Mouse (Mus musculus): ENCODE results near the gene Ncstn. TPM values are rescaled to one million over a fixed set of nuclear protein-coding genes. Genes with fewer than 3 reads are reported as not detected.
A peak's percentile ranks its signal among the peaks of the same experiment; 100 is the strongest.

Ncstn gene
- polyA plus RNA-seq, 1 experiment from 2014 or later, result 117 TPM

DNA sequence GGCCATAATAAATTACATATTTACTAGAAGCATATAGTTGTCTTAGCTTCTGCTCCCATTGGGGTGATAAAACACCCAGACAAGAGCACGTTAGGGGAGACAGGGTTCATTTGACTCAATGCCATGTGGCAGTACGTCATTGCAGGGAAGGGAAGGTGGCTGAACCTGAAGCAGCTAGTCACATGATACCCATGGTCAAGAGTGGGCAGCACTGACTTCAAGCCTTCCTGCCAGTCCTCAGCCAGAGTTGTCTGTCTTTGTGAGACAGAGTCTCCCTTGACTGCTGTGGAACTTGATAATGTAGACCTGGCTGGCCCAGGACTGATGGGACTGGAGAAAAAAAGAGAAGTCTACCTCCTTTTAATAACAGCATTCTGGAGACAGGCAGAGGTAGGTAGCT lies 40.1 kb upstream of the Ncstn start:
- H3K4me2 ChIP-seq (ENCODE audit: low read length), result no peak overlapping the region
- ATAC-seq (ENCODE audit: low FRiP score, low TSS enrichment) (no peak), DNase-seq (no peak)
- no peak overlapping the region for H3K4me3 ChIP-seq (replicated peaks; ENCODE audit: low read depth, low read length)
- no peak overlapping the region for H3K9ac ChIP-seq (replicated peaks; ENCODE audit: low read length)
- no peaks in the 10 kb centered on the region for H3K27me3 ChIP-seq (ENCODE audit: control insufficient read depth, insufficient read depth, low read length)
- H3K36me3 ChIP-seq (ENCODE audit: control insufficient read depth, insufficient read depth, low read length), result peaks cover 63% of the 10 kb centered on the region
- WGBS, result 88% methylated on average over 2 of the region's 2 CpGs
- H3K4me1 ChIP-seq (ENCODE audit: control insufficient read depth, insufficient read depth, low read length), result peaks cover 11% of the 10 kb centered on the region
- H3K9me3 ChIP-seq (ENCODE audit: control insufficient read depth, low read length), result no peaks in the 10 kb centered on the region
- H3K27ac ChIP-seq (replicated peaks; ENCODE audit: low read depth, low read length), result no peak overlapping the region

DNA sequence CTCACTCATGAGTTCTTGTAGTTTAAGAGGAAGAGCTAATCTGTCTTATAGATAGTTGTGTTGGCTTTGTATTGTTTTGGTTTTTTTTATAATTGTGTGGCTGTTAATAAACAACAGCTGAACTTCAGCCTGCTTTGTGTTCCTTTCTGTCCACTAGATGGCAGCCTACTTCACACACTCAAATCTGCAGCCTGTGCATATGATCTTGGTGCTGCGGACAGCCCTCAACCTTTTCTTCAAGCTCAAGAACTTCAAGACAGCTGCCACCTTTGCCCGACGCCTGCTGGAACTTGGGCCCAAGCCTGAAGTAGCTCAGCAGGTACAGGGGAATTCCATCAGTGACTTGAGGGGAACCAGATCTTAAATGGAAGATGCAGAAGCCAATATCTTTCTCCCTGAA lies 37.1 kb upstream of the Ncstn start:
- 43% methylated on average over 3 of the region's 3 CpGs for WGBS
- no peak overlapping the region for H3K9ac ChIP-seq (replicated peaks; ENCODE audit: low read length)
- H3K9me3 ChIP-seq (ENCODE audit: control insufficient read depth, low read length), result no peaks in the 10 kb centered on the region
- DNase-seq (peak; percentile 84), ATAC-seq (ENCODE audit: low FRiP score, low TSS enrichment) (no peak)
- no peak overlapping the region for H3K4me2 ChIP-seq (ENCODE audit: low read length)
- H3K4me1 ChIP-seq (ENCODE audit: control insufficient read depth, insufficient read depth, low read length), result no peaks in the 10 kb centered on the region
- H3K4me3 ChIP-seq (replicated peaks; ENCODE audit: low read depth, low read length), result no peak overlapping the region
- H3K27ac ChIP-seq (replicated peaks; ENCODE audit: low read depth, low read length), result no peak overlapping the region
- H3K27me3 ChIP-seq (ENCODE audit: control insufficient read depth, insufficient read depth, low read length), result no peaks in the 10 kb centered on the region
- H3K36me3 ChIP-seq (ENCODE audit: control insufficient read depth, insufficient read depth, low read length), result peaks cover 92% of the 10 kb centered on the region

DNA sequence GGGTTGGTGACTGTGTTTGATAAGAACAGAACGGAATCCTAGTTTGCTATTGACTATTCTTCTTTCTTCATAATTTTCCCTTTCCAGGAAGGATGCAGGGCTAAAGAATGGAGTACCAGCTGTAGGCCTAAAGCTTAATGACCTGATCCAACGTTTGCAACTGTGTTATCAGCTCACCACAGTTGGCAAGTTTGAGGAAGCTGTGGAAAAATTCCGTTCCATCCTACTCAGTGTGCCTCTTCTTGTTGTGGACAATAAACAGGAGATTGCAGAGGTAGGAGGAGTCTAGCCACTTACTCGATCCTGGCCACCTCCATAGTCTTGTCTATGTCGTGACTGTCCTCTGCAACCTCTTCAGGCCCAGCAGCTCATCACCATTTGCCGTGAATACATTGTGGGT lies 36.5 kb upstream of the Ncstn start:
- no peaks in the 10 kb centered on the region for H3K9me3 ChIP-seq (ENCODE audit: control insufficient read depth, low read length)
- no peak for ATAC-seq (ENCODE audit: low FRiP score, low TSS enrichment)
- H3K4me2 ChIP-seq (ENCODE audit: low read length), result no peak overlapping the region
- no peak overlapping the region for H3K4me3 ChIP-seq (replicated peaks; ENCODE audit: low read depth, low read length)
- no peak overlapping the region for H3K27ac ChIP-seq (replicated peaks; ENCODE audit: low read depth, low read length)
- peaks cover 99% of the 10 kb centered on the region for H3K36me3 ChIP-seq (ENCODE audit: control insufficient read depth, insufficient read depth, low read length)
- no peaks in the 10 kb centered on the region for H3K4me1 ChIP-seq (ENCODE audit: control insufficient read depth, insufficient read depth, low read length)
- 88% methylated on average over 6 of the region's 6 CpGs for WGBS
- H3K9ac ChIP-seq (replicated peaks; ENCODE audit: low read length), result no peak overlapping the region
- DNase-seq, result no peak
- H3K27me3 ChIP-seq (ENCODE audit: control insufficient read depth, insufficient read depth, low read length), result no peaks in the 10 kb centered on the region

DNA sequence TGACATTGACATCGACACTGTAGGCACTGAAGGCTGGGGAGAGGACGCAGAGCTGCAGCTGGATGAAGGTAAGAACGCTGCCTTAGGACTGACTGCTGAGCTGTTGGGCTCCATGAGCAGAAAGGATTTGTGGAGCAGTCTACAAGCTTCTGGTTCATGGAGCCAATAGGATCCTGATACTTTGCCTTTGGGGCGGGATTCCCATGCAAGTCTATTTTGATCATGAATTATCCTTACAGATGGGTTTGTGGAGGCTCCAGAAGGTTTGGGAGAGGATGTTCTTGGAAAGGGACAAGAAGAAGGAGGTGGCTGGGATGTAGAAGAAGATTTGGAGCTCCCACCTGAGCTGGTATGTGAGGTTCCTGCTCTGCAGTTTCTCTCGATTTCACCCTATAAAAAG lies 34.4 kb upstream of the Ncstn start:
- Histone ChIP-seq H3K4me2 (ENCODE audit: low read length) (no peak overlapping the region), H3K4me3 (replicated peaks; ENCODE audit: low read depth, low read length) (no peak overlapping the region), H3K27ac (replicated peaks; ENCODE audit: low read depth, low read length) (no peak overlapping the region), H3K9me3 (ENCODE audit: control insufficient read depth, low read length) (no peaks in the 10 kb centered on the region), H3K36me3 (ENCODE audit: control insufficient read depth, insufficient read depth, low read length) (peaks cover 100% of the 10 kb centered on the region), H3K27me3 (ENCODE audit: control insufficient read depth, insufficient read depth, low read length) (no peaks in the 10 kb centered on the region), H3K9ac (replicated peaks; ENCODE audit: low read length) (no peak overlapping the region), H3K4me1 (ENCODE audit: control insufficient read depth, insufficient read depth, low read length) (no peaks in the 10 kb centered on the region)
- 94% methylated on average over 5 of the region's 5 CpGs for WGBS
- ATAC-seq (ENCODE audit: low FRiP score, low TSS enrichment), result no peak
- no peak for DNase-seq

DNA sequence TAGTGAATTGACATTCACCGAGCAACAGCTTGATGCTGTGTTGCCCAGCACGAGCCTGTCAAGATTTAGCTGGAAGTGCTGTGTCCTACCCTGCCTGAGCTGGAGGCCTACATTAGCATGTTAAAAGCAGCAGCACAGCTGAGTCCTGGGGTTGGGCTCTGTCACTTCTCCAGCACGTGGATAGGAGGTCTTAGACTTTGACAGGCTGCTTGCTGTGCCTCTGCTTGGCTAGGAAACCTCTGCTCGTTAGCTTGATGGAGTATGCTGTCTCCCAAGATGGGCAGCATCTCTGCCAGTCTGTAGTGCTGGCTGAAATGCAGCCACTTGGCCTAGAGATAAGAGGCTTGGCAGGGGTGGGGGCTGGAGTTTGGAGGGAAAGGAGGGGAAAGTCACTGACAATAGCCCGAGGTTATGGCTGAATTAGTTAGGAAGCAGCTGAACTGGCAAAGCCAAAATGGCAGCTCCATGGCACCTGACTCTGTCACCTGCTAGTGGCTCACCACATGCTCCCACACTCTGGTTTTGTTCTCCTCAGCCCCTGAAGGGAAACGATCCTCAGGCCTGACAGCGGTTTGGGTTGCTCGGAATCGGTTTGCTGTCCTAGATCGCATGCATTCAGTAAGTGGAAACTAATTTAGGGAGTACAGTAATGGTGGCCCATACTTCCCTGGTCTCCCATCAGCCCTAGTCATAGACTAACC lies 25.3 kb upstream of the Ncstn start:
- Histone ChIP-seq H3K4me1 (ENCODE audit: control insufficient read depth, insufficient read depth, low read length) (no peaks in the 10 kb centered on the region), H3K9ac (replicated peaks; ENCODE audit: low read length) (no peak overlapping the region), H3K4me2 (ENCODE audit: low read length) (no peak overlapping the region), H3K4me3 (replicated peaks; ENCODE audit: low read depth, low read length) (no peak overlapping the region), H3K36me3 (ENCODE audit: control insufficient read depth, insufficient read depth, low read length) (peaks cover 96% of the 10 kb centered on the region), H3K9me3 (ENCODE audit: control insufficient read depth, low read length) (no peaks in the 10 kb centered on the region), H3K27me3 (ENCODE audit: control insufficient read depth, insufficient read depth, low read length) (no peaks in the 10 kb centered on the region), H3K27ac (replicated peaks; ENCODE audit: low read depth, low read length) (no peak overlapping the region)
- DNase-seq (peak; percentile 11), ATAC-seq (ENCODE audit: low FRiP score, low TSS enrichment) (no peak)
- 61% methylated on average over 10 of the region's 10 CpGs for WGBS

DNA sequence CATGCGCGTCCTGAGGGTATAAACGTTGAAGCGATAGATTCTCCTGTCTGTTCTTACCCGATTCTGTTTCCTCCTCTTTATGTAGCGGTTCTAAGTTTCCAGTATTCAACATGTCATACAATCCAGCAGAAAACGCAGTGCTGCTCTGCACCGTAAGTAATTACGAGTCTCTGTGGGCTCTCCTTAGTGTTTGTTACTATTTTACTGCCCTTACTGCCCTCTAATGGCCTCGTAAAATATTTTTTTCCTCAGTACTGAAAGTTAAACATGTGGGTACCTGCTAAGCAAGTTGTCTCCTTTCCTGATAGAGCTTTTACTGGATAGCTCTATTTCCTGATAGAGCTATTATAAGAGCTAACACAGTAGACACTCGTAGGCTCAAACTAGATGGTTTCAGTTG lies 22.5 kb upstream of the Ncstn start:
- DNase-seq, result peak; percentile 59
- H3K4me3 ChIP-seq (replicated peaks; ENCODE audit: low read depth, low read length), result no peak overlapping the region
- H3K4me2 ChIP-seq (ENCODE audit: low read length), result no peak overlapping the region
- 79% methylated on average over 11 of the region's 11 CpGs for WGBS
- no peak overlapping the region for H3K27ac ChIP-seq (replicated peaks; ENCODE audit: low read depth, low read length)
- peaks cover 94% of the 10 kb centered on the region for H3K36me3 ChIP-seq (ENCODE audit: control insufficient read depth, insufficient read depth, low read length)
- no peak overlapping the region for H3K9ac ChIP-seq (replicated peaks; ENCODE audit: low read length)
- no peaks in the 10 kb centered on the region for H3K27me3 ChIP-seq (ENCODE audit: control insufficient read depth, insufficient read depth, low read length)
- no peak for ATAC-seq (ENCODE audit: low FRiP score, low TSS enrichment)
- H3K9me3 ChIP-seq (ENCODE audit: control insufficient read depth, low read length), result no peaks in the 10 kb centered on the region
- no peaks in the 10 kb centered on the region for H3K4me1 ChIP-seq (ENCODE audit: control insufficient read depth, insufficient read depth, low read length)

DNA sequence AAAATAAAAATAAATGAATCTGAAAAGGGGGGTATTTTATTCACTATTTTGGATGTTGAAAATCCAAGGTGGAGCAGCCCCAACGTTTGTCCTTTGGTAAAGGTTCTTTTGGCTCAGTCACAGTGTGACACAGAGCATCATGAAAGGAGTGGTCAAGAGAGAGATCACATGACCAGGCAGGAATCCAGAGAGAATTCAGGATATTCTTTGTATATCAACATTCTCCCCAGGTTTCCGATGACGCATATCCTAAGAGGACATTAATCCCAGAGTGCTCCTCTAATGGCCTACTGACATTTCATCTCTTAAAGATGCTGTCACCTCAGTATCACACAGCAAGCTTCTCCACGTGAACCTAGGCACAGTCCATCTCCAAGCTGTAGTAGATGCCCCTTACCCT lies 21.0 kb upstream of the Ncstn start:
- Histone ChIP-seq H3K27me3 (ENCODE audit: control insufficient read depth, insufficient read depth, low read length) (no peaks in the 10 kb centered on the region), H3K27ac (replicated peaks; ENCODE audit: low read depth, low read length) (no peak overlapping the region), H3K9ac (replicated peaks; ENCODE audit: low read length) (no peak overlapping the region), H3K4me2 (ENCODE audit: low read length) (no peak overlapping the region), H3K36me3 (ENCODE audit: control insufficient read depth, insufficient read depth, low read length) (peaks cover 91% of the 10 kb centered on the region), H3K4me3 (replicated peaks; ENCODE audit: low read depth, low read length) (no peak overlapping the region), H3K9me3 (ENCODE audit: control insufficient read depth, low read length) (no peaks in the 10 kb centered on the region), H3K4me1 (ENCODE audit: control insufficient read depth, insufficient read depth, low read length) (no peaks in the 10 kb centered on the region)
- WGBS, result 90% methylated on average over 4 of the region's 4 CpGs
- no peak for ATAC-seq (ENCODE audit: low FRiP score, low TSS enrichment)
- DNase-seq, result no peak

DNA sequence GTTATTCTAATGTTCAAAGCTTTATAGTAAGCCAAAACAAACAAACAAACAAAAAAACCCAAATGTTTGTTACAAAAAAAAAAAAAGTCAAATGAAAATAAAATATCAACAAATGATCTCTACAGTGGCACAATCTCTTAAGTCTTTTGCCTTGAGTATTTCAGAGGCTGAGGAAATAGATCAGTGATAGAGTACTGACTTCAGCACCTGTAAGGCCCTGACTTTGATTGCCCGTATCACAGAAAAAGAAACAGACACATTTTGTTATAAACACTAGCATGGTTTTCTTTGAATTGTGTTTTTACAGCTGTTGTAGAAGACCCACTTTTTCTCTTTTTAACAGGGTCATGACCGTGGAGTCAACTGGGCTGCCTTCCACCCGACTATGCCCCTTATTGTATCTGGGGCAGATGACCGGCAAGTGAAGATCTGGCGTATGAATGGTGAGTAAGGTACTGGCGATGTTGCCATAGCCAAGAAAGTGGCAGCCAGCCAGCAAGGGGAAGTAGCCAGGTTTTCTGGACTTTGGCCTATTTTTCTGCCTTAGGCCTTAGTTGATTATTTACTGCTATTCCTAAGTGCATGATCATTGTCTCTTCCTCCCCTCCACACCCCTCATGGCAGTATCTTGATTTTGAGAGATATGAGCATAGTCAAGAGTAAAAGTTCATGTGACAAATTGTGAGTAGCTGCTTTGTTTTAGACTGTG lies 16.9 kb upstream of the Ncstn start:
- DNase-seq (no peak), ATAC-seq (ENCODE audit: low FRiP score, low TSS enrichment) (no peak)
- Histone ChIP-seq H3K4me1 (ENCODE audit: control insufficient read depth, insufficient read depth, low read length) (no peaks in the 10 kb centered on the region), H3K4me2 (ENCODE audit: low read length) (no peak overlapping the region), H3K36me3 (ENCODE audit: control insufficient read depth, insufficient read depth, low read length) (peaks cover 86% of the 10 kb centered on the region), H3K9ac (replicated peaks; ENCODE audit: low read length) (no peak overlapping the region), H3K27me3 (ENCODE audit: control insufficient read depth, insufficient read depth, low read length) (no peaks in the 10 kb centered on the region), H3K9me3 (ENCODE audit: control insufficient read depth, low read length) (no peaks in the 10 kb centered on the region), H3K4me3 (replicated peaks; ENCODE audit: low read depth, low read length) (no peak overlapping the region), H3K27ac (replicated peaks; ENCODE audit: low read depth, low read length) (no peak overlapping the region)
- 87% methylated on average over 6 of the region's 6 CpGs for WGBS

DNA sequence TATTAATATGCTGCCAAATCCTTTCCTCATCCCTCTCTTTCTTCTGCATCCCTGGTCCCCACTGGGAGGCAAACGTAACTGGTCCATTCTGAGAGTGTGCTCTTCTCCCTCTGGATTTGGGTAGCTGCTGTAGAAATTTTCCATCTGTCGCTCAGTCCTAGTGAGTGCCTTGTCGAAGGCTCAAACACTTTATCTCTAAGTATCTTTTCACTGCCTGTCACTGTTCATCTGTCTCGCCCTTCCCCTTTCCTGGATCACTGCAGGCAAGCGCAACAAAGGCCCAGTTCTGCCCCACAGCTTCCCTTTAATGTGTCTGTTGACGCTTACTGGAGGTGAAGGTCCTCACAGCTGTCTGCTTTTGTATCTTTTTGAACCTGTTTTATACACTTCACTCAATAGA lies 12.6 kb upstream of the Ncstn start:
- Histone ChIP-seq H3K27ac (replicated peaks; ENCODE audit: low read depth, low read length) (0 out of 2 replicates have a peak overlapping the region, but pooled peaks have one; percentile 13), H3K27me3 (ENCODE audit: control insufficient read depth, insufficient read depth, low read length) (no peaks in the 10 kb centered on the region), H3K4me2 (ENCODE audit: low read length) (no peak overlapping the region), H3K9ac (replicated peaks; ENCODE audit: low read length) (0 out of 2 replicates have a peak overlapping the region, but pooled peaks have one; percentile 6), H3K4me3 (replicated peaks; ENCODE audit: low read depth, low read length) (no peak overlapping the region), H3K36me3 (ENCODE audit: control insufficient read depth, insufficient read depth, low read length) (peaks cover 81% of the 10 kb centered on the region), H3K4me1 (ENCODE audit: control insufficient read depth, insufficient read depth, low read length) (no peaks in the 10 kb centered on the region), H3K9me3 (ENCODE audit: control insufficient read depth, low read length) (no peaks in the 10 kb centered on the region)
- DNase-seq (peak; percentile 44), ATAC-seq (ENCODE audit: low FRiP score, low TSS enrichment) (peak; percentile 62; the same call in 1 of the 2 replicates)
- 17% methylated on average over 6 of the region's 6 CpGs for WGBS

All from midbrain, embryonic 14.5 days (tissue).